Mouse (Mus musculus): Measurements from ENCODE around the gene Gm2115. TPM values are rescaled to one million over a fixed set of nuclear protein-coding genes. Genes with fewer than 3 reads are reported as not detected.

Gm2115 gene
- polyA plus RNA-seq (2015; fragmentation: Nextera tagmentation; extraction: Ambion mirVana): 3.7 and 4.4 TPM in 2 replicates

DNA sequence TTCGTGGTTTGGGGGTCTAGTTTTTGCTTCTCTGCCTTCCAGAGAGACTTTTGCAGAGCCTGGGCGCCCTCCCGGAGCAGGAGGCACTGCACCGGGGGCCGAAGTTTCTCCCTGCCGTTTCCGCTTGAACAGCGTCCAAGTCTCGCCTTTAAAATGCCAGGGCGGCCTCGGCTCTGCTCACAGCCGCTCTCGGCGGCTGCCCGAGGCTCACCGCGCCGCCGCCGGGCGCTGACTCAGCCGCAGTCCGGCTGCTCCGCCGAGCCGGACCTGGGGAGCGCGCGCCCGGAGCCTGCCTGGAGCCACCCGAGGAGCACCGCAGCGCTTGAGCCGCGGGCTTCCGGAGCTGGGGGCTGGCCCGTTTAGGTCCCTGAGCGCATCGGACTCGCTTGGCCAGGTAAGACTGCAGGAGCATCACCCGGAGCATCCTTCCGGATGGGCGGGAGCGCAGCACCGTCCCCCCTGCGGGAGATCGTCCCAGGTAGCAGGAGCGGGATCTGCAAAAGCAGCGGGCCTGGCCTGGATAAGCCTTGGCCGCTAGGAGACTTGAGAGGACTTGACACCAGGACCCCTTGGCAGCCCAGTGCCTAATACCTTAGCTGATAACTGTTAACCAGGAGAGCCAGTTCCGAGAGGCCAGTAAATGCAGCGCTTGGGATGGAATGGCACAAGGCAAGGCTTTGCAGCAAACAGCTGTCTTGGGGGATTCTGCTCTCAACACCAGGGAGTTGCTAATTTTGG lies at the start of gene Gm2115:
Gene Gm2115 (plus strand): TSS at position 159 of the 738 bp plus-strand sequence.

DNA sequence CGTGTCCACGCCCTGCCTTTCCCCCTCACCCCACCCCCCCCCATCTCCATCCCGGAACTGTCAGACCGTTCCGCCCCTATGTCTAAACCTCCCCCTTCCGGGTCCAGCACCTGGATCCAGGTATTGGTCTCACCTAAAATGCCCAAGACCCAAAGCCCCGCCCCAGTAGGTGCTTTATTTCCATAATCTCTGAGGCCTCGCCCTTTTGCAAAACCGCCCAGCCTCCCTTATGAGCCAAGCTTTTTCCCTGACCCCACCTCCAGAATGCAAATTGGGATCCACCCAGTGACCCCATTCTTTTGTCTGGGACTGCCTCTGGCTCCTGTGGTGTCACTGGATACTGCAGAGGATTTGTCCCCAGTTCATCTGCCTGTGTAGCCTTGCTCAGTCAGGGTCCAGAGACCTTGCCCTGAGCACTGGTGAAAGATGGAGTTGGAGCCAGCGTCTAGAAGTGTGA lies 77.6 kb downstream of the Gm2115 start, which contains the start of gene Fah:
Gene Fah (minus strand): TSS at position 430 of the 457 bp plus-strand sequence.

Other genes with a start within 250 kb of the Gm2115 start
- 36.0 and 45.7 TPM in 2 replicates for gene Arnt2, start 118.8 kb upstream of the Gm2115 start, polyA plus RNA-seq (2015; fragmentation: Nextera tagmentation; extraction: Ambion mirVana)
- 16.1 and 17.3 TPM in 2 replicates for gene Fah, start 77.8 kb downstream of the Gm2115 start, polyA plus RNA-seq (2015; fragmentation: Nextera tagmentation; extraction: Ambion mirVana)
- gene Zfand6, start 161.0 kb downstream of the Gm2115 start, polyA plus RNA-seq (2015; fragmentation: Nextera tagmentation; extraction: Ambion mirVana): 138 and 157 TPM in 2 replicates

All from neural tube, postnatal 0 days (tissue).